Mouse (Mus musculus) neural tube, embryonic 12.5 days (tissue): Measurements from ENCODE around the gene Olfr633. TPM values are rescaled to one million over a fixed set of nuclear protein-coding genes. Genes with fewer than 3 reads are reported as not detected.
"Not testable (repeated sequence)": the region's sequence is repeated elsewhere in the genome, so short reads cannot be mapped to it uniquely, and the experiment has no call there.

Experiments
- ATAC-seq: fragments of 200-750 bp; cut with Nextera tagmentation; 2 replicates; pipeline ENCODE4 v1.8.0; 2017; ENCODE audit warnings: low read depth, mild to moderate bottlenecking, moderate TSS enrichment, moderate library complexity; ENCODE audit not compliant: low FRiP score
- H3K27ac ChIP-seq: fragments of 300-500 bp; sonication (generic); 2 replicates; pipeline ENCODE4 v1.5.1; 2016
- H3K27me3 ChIP-seq: fragments of 300-500 bp; sonication (generic); replicated peaks from 2 replicates; pipeline ENCODE4 v1.6.1; 2016; ENCODE audit warnings: mild to moderate bottlenecking
- H3K36me3 ChIP-seq: fragments of 300-500 bp; sonication (generic); 2 replicates; pipeline ENCODE4 v1.6.1; 2016; ENCODE audit warnings: mild to moderate bottlenecking
- H3K4me1 ChIP-seq: fragments of 300-500 bp; sonication (generic); 2 replicates; pipeline ENCODE4 v1.6.1; 2016
- H3K4me2 ChIP-seq: fragments of 300-500 bp; sonication (generic); replicated peaks from 2 replicates; pipeline ENCODE4 v1.6.1; 2016; ENCODE audit warnings: mild to moderate bottlenecking
- H3K4me3 ChIP-seq: fragments of 300-500 bp; sonication (generic); 2 replicates; pipeline ENCODE4 v1.5.1; 2016
- H3K9ac ChIP-seq: fragments of 300-500 bp; sonication (generic); 2 replicates; pipeline ENCODE4 v1.6.1; 2016; ENCODE audit warnings: mild to moderate bottlenecking
- H3K9me3 ChIP-seq: fragments of 300-500 bp; sonication (generic); 2 replicates; pipeline ENCODE4 v1.6.1; 2016; ENCODE audit warnings: mild to moderate bottlenecking
- WGBS: fragments of 180-500 bp; shearing (Covaris S2); methylation state at CpG from one replicate; pipeline ENCODE4 v1.1.7; 2016; 5-methylcytosine and 5-hydroxymethylcytosine counted together
- polyA plus RNA-seq: library from polyadenylated mRNA; unstranded; fragments of >200 nt; fragmentation: Nextera tagmentation; extraction: Ambion mirVana; gene quantifications from 2 replicates; pipeline ENCODE4 v1.2.1, GENCODE M21; 2016

Olfr633 gene
- not detected in 2 replicates for polyA plus RNA-seq

- H3K4me1 ChIP-seq, result no peaks in the 10 kb centered on the region
Measured at GRCm38 (mm10) chr7:103944137-103944536, at the start of gene Olfr633. TSS of gene Olfr633 (plus strand) at chr7:103944437.

GRCm38 (mm10) chr7:103903187-103903586, 41.0 kb upstream of the Olfr633 start, which contains the start of gene Olfr65:
TSS of gene Olfr65 (plus strand) at chr7:103903487.
- H3K4me3 ChIP-seq, result no peak within 1 kb of the TSS
- H3K9me3 ChIP-seq, result no peaks in the 10 kb centered on the region
- H3K36me3 ChIP-seq, result no peaks in the 10 kb centered on the region
- no peak within 1 kb of the TSS for H3K27ac ChIP-seq
- no peak within 1 kb of the TSS for H3K4me2 ChIP-seq
- H3K4me1 ChIP-seq, result no peaks in the 10 kb centered on the region
- no peak for ATAC-seq
- no peaks in the 10 kb centered on the region for H3K27me3 ChIP-seq
- WGBS, result 79% methylated on average over 2 of the region's 2 CpGs
- no peak within 1 kb of the TSS for H3K9ac ChIP-seq

More at GRCm38 (mm10) chr7:103944137-103944536, at the start of gene Olfr633:
- H3K27ac ChIP-seq, result no peak within 1 kb of the TSS
- H3K36me3 ChIP-seq, result no peaks in the 10 kb centered on the region
- H3K27me3 ChIP-seq, result no peaks in the 10 kb centered on the region
- no peak within 1 kb of the TSS for H3K4me2 ChIP-seq
- H3K9me3 ChIP-seq, result no peaks in the 10 kb centered on the region
- H3K4me3 ChIP-seq, result no peak within 1 kb of the TSS
- ATAC-seq, result no peak
- H3K9ac ChIP-seq, result no peak within 1 kb of the TSS

GRCm38 (mm10) chr7:103910047-103910446, 34.2 kb upstream of the Olfr633 start:
- 58% methylated on average over 3 of the region's 3 CpGs for WGBS
- Histone ChIP-seq H3K27ac (no peak overlapping the region), H3K36me3 (no peaks in the 10 kb centered on the region), H3K9me3 (no peaks in the 10 kb centered on the region), H3K4me3 (no peak overlapping the region), H3K4me2 (no peak overlapping the region), H3K9ac (no peak overlapping the region), H3K4me1 (no peaks in the 10 kb centered on the region), H3K27me3 (no peaks in the 10 kb centered on the region)
- ATAC-seq, result no peak

GRCm38 (mm10) chr7:103912969-103913511, 31.2 kb upstream of the Olfr633 start:
- no peak overlapping the region for H3K4me2 ChIP-seq
- no peaks in the 10 kb centered on the region for H3K27me3 ChIP-seq
- no peak overlapping the region for H3K9ac ChIP-seq
- ATAC-seq, result no peak
- 45% methylated on average over 8 of the region's 8 CpGs for WGBS
- H3K4me3 ChIP-seq, result no peak overlapping the region
- no peaks in the 10 kb centered on the region for H3K9me3 ChIP-seq
- H3K36me3 ChIP-seq, result no peaks in the 10 kb centered on the region
- no peaks in the 10 kb centered on the region for H3K4me1 ChIP-seq
- no peak overlapping the region for H3K27ac ChIP-seq

GRCm38 (mm10) chr7:103915338-103915737, 28.9 kb upstream of the Olfr633 start:
- H3K9me3 ChIP-seq, result no peaks in the 10 kb centered on the region
- no peaks in the 10 kb centered on the region for H3K4me1 ChIP-seq
- no peak overlapping the region for H3K27ac ChIP-seq
- no peak overlapping the region for H3K9ac ChIP-seq
- no peaks in the 10 kb centered on the region for H3K27me3 ChIP-seq
- H3K4me3 ChIP-seq, result no peak overlapping the region
- H3K4me2 ChIP-seq, result no peak overlapping the region
- H3K36me3 ChIP-seq, result no peaks in the 10 kb centered on the region
- ATAC-seq, result no peak

- no peak for ATAC-seq
- no peaks in the 10 kb centered on the region for H3K4me1 ChIP-seq
- H3K27me3 ChIP-seq, result no peaks in the 10 kb centered on the region
- no peak within 1 kb of the TSS for H3K9ac ChIP-seq
- H3K36me3 ChIP-seq, result no peaks in the 10 kb centered on the region
- H3K4me3 ChIP-seq, result no peak within 1 kb of the TSS
- no peak within 1 kb of the TSS for H3K4me2 ChIP-seq
- H3K9me3 ChIP-seq, result no peaks in the 10 kb centered on the region
- no peak within 1 kb of the TSS for H3K27ac ChIP-seq
Measured at GRCm38 (mm10) chr7:103928525-103928924, 15.7 kb upstream of the Olfr633 start, which contains the start of gene Olfr631. TSS of gene Olfr631 (plus strand) at chr7:103928825.

- H3K4me2 ChIP-seq, result no peak within 1 kb of the TSS
- 76% methylated on average over 2 of the region's 2 CpGs for WGBS
- H3K9me3 ChIP-seq, result no peaks in the 10 kb centered on the region
- H3K4me1 ChIP-seq, result no peaks in the 10 kb centered on the region
- H3K36me3 ChIP-seq, result no peaks in the 10 kb centered on the region
- no peak within 1 kb of the TSS for H3K9ac ChIP-seq
- ATAC-seq, result no peak
- no peak within 1 kb of the TSS for H3K4me3 ChIP-seq
- H3K27ac ChIP-seq, result no peak within 1 kb of the TSS
- no peaks in the 10 kb centered on the region for H3K27me3 ChIP-seq
Measured at GRCm38 (mm10) chr7:103934264-103934663, 10.0 kb upstream of the Olfr633 start, which contains the start of gene Olfr632. TSS of gene Olfr632 (plus strand) at chr7:103934347.

- ATAC-seq, result no peak
- no peaks in the 10 kb centered on the region for H3K27me3 ChIP-seq
- H3K4me3 ChIP-seq, result no peak overlapping the region
- H3K9ac ChIP-seq, result no peak overlapping the region
- no peak overlapping the region for H3K27ac ChIP-seq
- H3K36me3 ChIP-seq, result no peaks in the 10 kb centered on the region
- 17% methylated on average over 2 of the region's 2 CpGs for WGBS
- H3K4me1 ChIP-seq, result no peaks in the 10 kb centered on the region
- H3K4me2 ChIP-seq, result no peak overlapping the region
- H3K9me3 ChIP-seq, result no peaks in the 10 kb centered on the region
Measured at GRCm38 (mm10) chr7:103942730-103943129, 1.5 kb upstream of the Olfr633 start.

- not testable (repeated sequence) for H3K36me3 ChIP-seq, H3K27ac ChIP-seq, H3K27me3 ChIP-seq, H3K4me3 ChIP-seq, H3K4me1 ChIP-seq, H3K4me2 ChIP-seq, H3K9ac ChIP-seq, H3K9me3 ChIP-seq, ATAC-seq
- WGBS, result 93% methylated on average over 22 of the region's 22 CpGs
Measured at GRCm38 (mm10) chr7:103966873-103967272, 22.6 kb downstream of the Olfr633 start.

GRCm38 (mm10) chr7:103970852-103971251, 26.6 kb downstream of the Olfr633 start, which contains the start of gene Olfr635:
TSS of gene Olfr635 (plus strand) at chr7:103971152.
- WGBS, result 76% methylated on average over 1 of the region's 1 CpGs
- H3K27ac ChIP-seq, result no peak within 1 kb of the TSS
- no peaks in the 10 kb centered on the region for H3K27me3 ChIP-seq
- no peak for ATAC-seq
- H3K4me2 ChIP-seq, result no peak within 1 kb of the TSS
- H3K4me1 ChIP-seq, result no peaks in the 10 kb centered on the region
- H3K4me3 ChIP-seq, result no peak within 1 kb of the TSS
- H3K9ac ChIP-seq, result no peak within 1 kb of the TSS
- H3K36me3 ChIP-seq, result no peaks in the 10 kb centered on the region
- no peaks in the 10 kb centered on the region for H3K9me3 ChIP-seq

- 86% methylated on average over 1 of the region's 1 CpGs for WGBS
- Histone ChIP-seq H3K9ac (no peak overlapping the region), H3K4me2 (no peak overlapping the region), H3K27ac (no peak overlapping the region), H3K4me1 (no peaks in the 10 kb centered on the region), H3K27me3 (no peaks in the 10 kb centered on the region), H3K4me3 (no peak overlapping the region), H3K9me3 (no peaks in the 10 kb centered on the region), H3K36me3 (no peaks in the 10 kb centered on the region)
- ATAC-seq, result no peak
Measured at GRCm38 (mm10) chr7:103971782-103972181, 27.5 kb downstream of the Olfr633 start.

GRCm38 (mm10) chr7:103998446-103998845, 54.2 kb downstream of the Olfr633 start, which contains the start of gene Olfr638:
TSS of gene Olfr638 (plus strand) at chr7:103998746.
- Histone ChIP-seq H3K4me1 (no peaks in the 10 kb centered on the region), H3K36me3 (no peaks in the 10 kb centered on the region), H3K27me3 (no peaks in the 10 kb centered on the region), H3K9ac (no peak within 1 kb of the TSS), H3K4me3 (no peak within 1 kb of the TSS), H3K4me2 (no peak within 1 kb of the TSS), H3K9me3 (no peaks in the 10 kb centered on the region), H3K27ac (no peak within 1 kb of the TSS)
- no peak for ATAC-seq
